In the genomic region with DNA sequence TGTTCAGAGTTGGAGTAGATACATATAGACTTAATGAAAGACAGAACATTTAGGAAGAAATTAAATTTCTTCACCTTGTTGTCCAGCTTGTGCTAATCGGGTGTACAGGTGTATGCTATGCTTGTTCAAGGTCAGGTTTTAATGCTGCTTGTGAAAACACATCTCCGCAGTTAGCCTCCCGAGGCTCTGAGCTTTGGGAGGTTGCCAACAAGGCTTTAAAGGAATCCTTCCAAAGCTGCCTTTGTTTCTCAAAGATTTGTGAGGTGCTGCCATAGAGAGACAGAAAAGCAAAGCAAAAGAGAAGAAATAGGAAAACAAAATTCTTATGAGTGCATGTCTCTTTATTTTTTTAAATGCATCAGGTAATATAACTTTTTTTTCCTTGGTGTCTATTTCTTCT, we compare ENCODE assay signal across 21 mouse cellular contexts. TPM values are rescaled to one million over a fixed set of nuclear protein-coding genes. Genes with fewer than 3 reads are reported as not detected.
DNase-seq lines count a peak whose midpoint lies in the region; TF ChIP-seq lines count a peak whose summit lies in the region.
"Had no signal": no experiment of that assay in that cellular context is flagged by ENCODE, and none has a peak within 500 bp of the region (broad histone marks: within the 10 kb centered on the region; RNA-seq: fewer than 3 reads in every experiment).

No protein-coding gene starts in this region.

- H3K27ac ChIP-seq in kidney, adult 2 months (ENCODE audit: insufficient read depth, low read depth, low read length) = no peak overlapping the region
- H3K27ac ChIP-seq: hindbrain, embryonic 13.5 days; kidney, postnatal 0 days; limb, embryonic 12.5 days; liver, embryonic 15.5 days; neural tube, embryonic 13.5 days; stomach, postnatal 0 days had no signal

- WGBS in kidney, adult 2 months = 24% methylated on average over 3 of the region's 3 CpGs

- peaks cover 8% of the 10 kb centered on the region; the same call in 1 of the 2 replicates for H3K4me1 ChIP-seq in kidney, adult 2 months (ENCODE audit: control insufficient read depth, insufficient read depth, low read length)

- TF ChIP-seq CTCF in kidney, adult 2 months (conservative IDR thresholded peaks at IDR 0.05; ENCODE audit: insufficient read depth, insufficient read length, low read depth, low read length) = no peak
- TF ChIP-seq CTCF in brain, embryonic 14.5 days (IDR thresholded peaks at IDR 0.05; ENCODE audit: borderline replicate concordance, extremely low read depth, insufficient read depth, insufficient read length) = no peak

- no peak for TF ChIP-seq POLR2A in kidney, adult 2 months (IDR thresholded peaks at IDR 0.05; ENCODE audit: low read depth, low read length)
- TF ChIP-seq POLR2A in brain, embryonic 14.5 days (IDR thresholded peaks at IDR 0.05; ENCODE audit: borderline replicate concordance, extremely low read depth, insufficient read depth, insufficient read length, poor library complexity, severe bottlenecking) = no peak

- no peaks in the 10 kb centered on the region for H3K27me3 ChIP-seq in kidney, adult 2 months (replicated peaks; ENCODE audit: control insufficient read depth, insufficient read depth, low read length)
- H3K27me3 ChIP-seq: heart, embryonic 12.5 days; hindbrain, embryonic 13.5 days; limb, embryonic 12.5 days; liver, embryonic 15.5 days; neural tube, embryonic 13.5 days had no signal

- no peaks in the 10 kb centered on the region for H3K36me3 ChIP-seq in kidney, adult 2 months (ENCODE audit: control insufficient read depth, insufficient read depth, low read length)
- H3K36me3 ChIP-seq: heart, embryonic 12.5 days; hindbrain, embryonic 13.5 days; limb, embryonic 12.5 days; liver, embryonic 15.5 days; neural tube, embryonic 13.5 days had no signal

- DNase-seq in cerebellum, postnatal 10 days = peak; percentile 45 to 47
- no peak for DNase-seq in cerebellum, adult 11 months
- peak; percentile 31 for DNase-seq in kidney, adult 2 months
- no peak for DNase-seq in kidney, adult 18-20 months
- peak; percentile 21 for DNase-seq in adipocyte (ENCODE audit: low spot score)
- peak; percentile 43 for DNase-seq in brain, embryonic 14.5 days (ENCODE audit: low read depth)
- DNase-seq in testis, postnatal 10 days (ENCODE audit: low spot score) = no peak
- DNase-seq: heart, adult 2 months; heart, postnatal 4 days; kidney, adult 11 months; lung, postnatal 36 days; right cerebral cortex, postnatal 4 days; thymus, adult 2 months; thymus, postnatal 36 days had no signal

- no peak overlapping the region for H3K4me3 ChIP-seq in kidney, adult 2 months (ENCODE audit: insufficient read depth, low read depth, low read length)
- H3K4me3 ChIP-seq: heart, embryonic 12.5 days; hindbrain, embryonic 13.5 days; limb, embryonic 12.5 days; liver, embryonic 15.5 days; neural tube, embryonic 13.5 days had no signal

RNA-seq across cellular contexts. Expression of a gene that starts 57.8 kb away (rescaled TPM):
- polyA plus RNA-seq in kidney, adult 2 months (2012; rRNA removed) = 4.1 and 4.3 TPM in 2 replicates
- 25.8 and 29.5 TPM in 2 replicates for polyA plus RNA-seq in brain, embryonic 14.5 days (2012; rRNA removed)

RNA-seq across cellular contexts. Expression of a gene that starts 57.8 kb away (rescaled TPM):
- polyA plus RNA-seq in kidney, adult 2 months (2012; rRNA removed) = 5.9 and 7.3 TPM in 2 replicates
- 17.7 and 18.7 TPM in 2 replicates for polyA plus RNA-seq in brain, embryonic 14.5 days (2012; rRNA removed)

Comparison
In these comparisons a context has a peak if more than half of its experiments do, and no peak if none do; other contexts are left out.
1. DNase-seq: peak in cerebellum, postnatal 10 days (2 of 2), kidney, adult 2 months (single experiment), adipocyte (single experiment) and brain, embryonic 14.5 days (single experiment); none in cerebellum, adult 11 months (single experiment), kidney, adult 18-20 months (single experiment) and testis, postnatal 10 days (single experiment).